Mouse (Mus musculus) embryo, embryonic 9.5 days (tissue): ENCODE results near the gene Ppp1r9a.

Experiments used
- DNase-seq: peaks from one replicate; pipeline ENCODE4 v3.0.0-alpha.2; 2017; ENCODE audit errors: extremely low spot score

Ppp1r9a gene

GRCm38 (mm10) chr6:5006283-5006946, 103.7 kb downstream of the Ppp1r9a start:
- DNase-seq, result no peak

DNA sequence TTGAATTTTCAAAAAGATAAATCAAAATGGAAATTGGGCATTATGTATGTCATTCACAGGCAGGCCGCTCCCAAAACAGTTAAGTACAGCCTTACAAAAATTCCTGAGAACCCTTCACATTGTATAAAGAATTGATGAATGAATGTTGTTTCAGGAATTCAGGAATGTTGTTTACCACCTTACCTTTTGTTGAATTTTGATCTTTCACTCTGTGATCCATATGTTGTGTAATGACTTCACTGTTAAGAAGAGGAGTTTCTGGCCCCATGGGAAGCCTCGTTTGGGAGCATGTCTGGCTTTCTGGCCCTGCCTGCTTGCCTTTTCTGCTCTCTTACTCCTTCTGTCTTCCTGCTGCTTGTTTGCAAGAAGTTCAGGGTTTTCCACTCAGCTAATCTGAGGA, 105.4 kb downstream of the Ppp1r9a start:
- no peak for DNase-seq

- DNase-seq, result no peak
Measured at GRCm38 (mm10) chr6:5008603-5009002, 105.9 kb downstream of the Ppp1r9a start.

DNA sequence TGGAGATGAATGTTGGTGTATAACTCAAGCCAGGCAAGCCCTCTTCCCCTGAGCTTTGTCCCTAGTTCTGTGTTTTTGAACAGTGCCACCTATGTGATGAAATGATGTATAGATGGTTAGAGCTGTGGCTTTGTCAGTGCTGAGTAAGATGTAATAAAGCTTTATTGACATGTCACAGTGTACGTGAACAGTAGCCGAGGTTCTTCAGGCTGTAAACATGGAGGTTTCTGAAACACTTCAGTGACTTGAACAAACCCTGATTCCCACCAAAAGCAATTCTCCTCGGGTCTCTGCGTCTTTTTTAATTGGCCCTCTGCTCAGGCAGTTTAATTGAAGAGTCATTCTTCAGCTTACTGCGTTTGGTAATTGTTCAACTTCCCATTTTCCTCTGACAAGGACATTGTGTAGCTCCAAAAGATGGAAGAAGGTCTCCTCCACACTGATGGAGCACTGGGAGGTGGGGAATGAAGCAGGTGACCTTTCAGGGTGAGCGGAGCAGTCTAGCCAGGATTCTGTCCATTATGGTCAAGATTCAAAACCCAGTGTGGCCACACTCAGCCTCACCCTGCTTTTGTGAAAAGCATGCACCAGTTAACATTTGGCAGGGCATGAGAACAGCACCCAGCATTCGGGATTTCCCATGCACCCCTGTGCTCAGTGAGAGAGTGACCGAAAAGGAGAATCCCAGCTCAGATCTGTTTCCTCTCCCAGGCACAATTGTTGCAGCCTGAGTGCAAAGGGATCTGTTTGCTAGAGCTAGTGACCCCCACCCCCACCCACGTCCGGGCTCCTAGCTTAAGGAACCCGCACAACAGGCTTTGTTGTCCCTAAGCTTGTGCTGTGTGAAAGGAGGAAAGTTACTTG, 108.1 kb downstream of the Ppp1r9a start:
- peak; percentile 57 for DNase-seq

DNA sequence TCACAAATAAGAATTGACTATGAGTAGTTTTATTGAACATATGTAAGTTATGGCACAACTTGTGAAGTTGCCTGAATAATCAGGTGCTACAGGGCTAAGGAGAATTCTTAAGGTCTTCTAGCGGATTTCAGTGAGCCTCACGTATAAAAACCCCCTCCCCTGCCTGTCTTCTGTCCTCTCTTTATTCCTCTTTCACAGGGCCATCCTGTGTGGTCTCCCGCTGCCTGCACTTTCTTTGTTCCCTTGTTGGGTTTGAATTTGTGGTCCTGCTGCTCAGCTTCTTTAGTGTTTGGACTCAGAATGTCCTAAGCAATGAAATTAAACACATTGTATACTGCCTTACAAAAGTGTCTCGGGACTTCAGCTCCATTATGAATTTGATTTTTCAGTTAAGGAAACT, 110.1 kb downstream of the Ppp1r9a start:
- no peak for DNase-seq

DNA sequence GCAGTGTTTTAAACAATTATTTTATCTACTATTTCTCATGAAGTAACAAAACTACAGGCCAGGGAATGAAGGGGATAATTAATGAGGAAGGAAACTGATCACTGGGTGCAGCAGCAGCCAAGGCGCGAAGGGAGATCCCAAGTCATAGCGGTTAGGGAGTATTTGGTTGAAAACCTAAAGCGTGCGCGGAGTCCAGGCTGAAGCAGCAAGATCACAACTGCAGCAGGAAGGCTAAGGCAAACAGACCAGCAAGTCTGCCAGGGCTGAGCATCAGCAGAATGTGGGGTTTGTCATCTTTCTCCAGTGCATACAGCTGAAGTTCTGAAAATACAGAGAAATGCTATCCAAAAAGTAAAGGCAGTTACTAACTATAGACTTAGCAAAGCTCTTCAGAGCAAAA, 111.8 kb downstream of the Ppp1r9a start:
- DNase-seq, result no peak

DNA sequence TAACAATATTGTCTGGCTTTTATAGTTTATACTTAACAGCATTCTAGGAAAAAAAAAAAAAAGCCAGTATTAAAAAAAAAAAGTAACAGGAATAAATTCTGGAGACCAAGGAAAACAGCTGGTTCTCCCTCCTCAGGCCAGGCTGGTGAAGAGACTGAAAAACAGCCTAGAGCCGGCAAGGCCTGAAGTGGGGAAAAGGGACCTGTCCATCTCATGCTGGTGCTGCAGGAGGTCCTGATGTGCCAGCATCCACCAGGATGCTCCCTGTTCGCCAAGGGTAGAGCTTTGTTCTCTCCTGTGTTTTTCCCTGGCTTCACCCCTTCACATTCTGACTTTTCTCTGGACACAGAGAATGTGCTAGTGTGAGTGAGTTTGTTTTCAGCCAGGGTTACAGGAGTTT, 112.5 kb downstream of the Ppp1r9a start:
- DNase-seq, result no peak

DNA sequence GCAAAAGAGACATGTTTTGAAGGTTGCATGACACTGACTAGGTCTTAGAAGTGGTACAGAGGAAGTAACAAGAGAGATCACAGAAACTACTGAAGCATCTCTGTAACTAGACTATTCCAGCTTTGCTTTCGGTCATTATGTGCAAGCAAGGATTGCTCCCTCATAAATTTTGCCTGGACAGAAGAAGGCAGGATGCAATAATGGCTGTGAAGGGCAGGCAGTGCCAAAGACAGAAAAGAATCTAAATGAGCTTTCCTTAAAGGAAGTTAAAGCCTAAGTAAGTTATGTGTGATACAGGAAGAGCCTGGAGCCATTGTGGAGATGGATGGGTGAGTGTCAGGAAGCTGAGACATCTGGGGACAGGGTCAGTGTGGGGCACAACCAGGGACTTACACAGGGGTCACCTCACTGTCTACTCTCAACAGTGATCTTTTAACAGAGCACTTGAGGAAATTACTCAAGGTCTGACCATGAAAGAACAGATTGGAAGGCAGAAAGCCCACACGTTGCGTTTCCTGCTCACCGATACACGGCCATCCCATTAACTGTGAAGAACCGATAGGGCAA, 115.3 kb downstream of the Ppp1r9a start:
- DNase-seq, result no peak

- DNase-seq, result no peak
Measured at GRCm38 (mm10) chr6:5019208-5019607, 116.5 kb downstream of the Ppp1r9a start.

DNA sequence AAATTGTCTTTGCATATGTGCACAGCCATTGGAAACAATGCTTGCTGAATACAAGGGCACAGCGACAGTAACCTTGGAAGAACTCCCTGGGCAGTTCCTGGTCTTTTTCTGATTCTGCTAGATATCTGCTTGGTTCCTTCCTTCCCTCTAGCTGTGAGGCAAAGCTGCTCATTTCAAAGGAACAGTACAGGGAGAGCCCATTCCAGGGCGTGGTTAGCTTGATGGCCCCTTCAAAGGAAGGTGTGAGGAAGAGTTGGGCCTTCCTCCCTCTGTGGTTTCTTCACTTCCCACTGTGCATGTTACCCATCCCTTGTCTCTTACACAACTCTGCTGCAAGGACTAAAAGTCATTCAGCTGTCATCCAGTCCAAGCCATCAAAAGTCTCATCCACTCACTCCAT, 117.3 kb downstream of the Ppp1r9a start:
- no peak for DNase-seq

GRCm38 (mm10) chr6:5020510-5020909, 117.8 kb downstream of the Ppp1r9a start:
- no peak for DNase-seq

- no peak for DNase-seq
Measured at GRCm38 (mm10) chr6:5022677-5023076, 120.0 kb downstream of the Ppp1r9a start.

GRCm38 (mm10) chr6:5024893-5025292, 122.2 kb downstream of the Ppp1r9a start:
- DNase-seq, result no peak

DNA sequence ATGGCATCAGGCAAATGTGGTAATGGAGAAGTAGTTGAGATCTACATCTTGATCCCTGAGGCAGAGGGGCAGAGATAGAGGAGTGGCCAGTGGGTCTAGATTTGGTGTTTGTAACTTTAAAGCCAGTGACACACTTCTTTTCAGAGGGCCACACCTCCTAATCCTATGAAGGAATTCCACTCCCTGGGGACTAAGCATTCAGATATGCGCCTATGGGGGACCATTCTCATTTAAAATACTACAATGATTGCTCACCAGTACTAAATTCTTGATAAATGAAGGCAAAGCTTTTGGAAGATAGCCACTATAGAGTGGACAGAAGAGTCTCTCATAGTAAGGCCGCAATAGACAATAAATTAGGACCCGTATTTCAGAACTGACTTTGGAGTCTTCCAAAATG, 124.1 kb downstream of the Ppp1r9a start:
- no peak for DNase-seq

DNA sequence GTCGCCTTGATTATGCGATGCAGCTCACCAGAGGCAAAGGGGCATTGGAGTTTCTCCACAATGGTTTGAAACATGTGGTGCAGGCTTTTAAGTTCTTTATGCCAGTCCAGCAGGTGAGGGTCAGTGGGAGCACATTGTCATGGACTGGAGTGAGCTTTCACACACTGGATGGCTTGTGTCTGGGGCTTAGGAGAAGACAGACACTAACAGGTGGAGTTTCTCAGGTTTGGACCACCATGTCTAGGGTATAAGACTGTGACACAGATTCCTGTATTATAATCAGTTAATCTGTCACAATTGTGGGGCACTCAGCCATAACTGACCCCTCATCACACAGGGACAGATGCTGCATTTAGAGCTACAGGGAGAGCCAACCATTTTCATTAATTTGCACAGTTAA, 124.5 kb downstream of the Ppp1r9a start:
- no peak for DNase-seq

GRCm38 (mm10) chr6:5027801-5028200, 125.1 kb downstream of the Ppp1r9a start:
- no peak for DNase-seq

- DNase-seq, result no peak
Measured at GRCm38 (mm10) chr6:5029205-5029927, 126.6 kb downstream of the Ppp1r9a start.

- DNase-seq, result no peak
Measured at GRCm38 (mm10) chr6:5029956-5030355, 127.2 kb downstream of the Ppp1r9a start.

DNA sequence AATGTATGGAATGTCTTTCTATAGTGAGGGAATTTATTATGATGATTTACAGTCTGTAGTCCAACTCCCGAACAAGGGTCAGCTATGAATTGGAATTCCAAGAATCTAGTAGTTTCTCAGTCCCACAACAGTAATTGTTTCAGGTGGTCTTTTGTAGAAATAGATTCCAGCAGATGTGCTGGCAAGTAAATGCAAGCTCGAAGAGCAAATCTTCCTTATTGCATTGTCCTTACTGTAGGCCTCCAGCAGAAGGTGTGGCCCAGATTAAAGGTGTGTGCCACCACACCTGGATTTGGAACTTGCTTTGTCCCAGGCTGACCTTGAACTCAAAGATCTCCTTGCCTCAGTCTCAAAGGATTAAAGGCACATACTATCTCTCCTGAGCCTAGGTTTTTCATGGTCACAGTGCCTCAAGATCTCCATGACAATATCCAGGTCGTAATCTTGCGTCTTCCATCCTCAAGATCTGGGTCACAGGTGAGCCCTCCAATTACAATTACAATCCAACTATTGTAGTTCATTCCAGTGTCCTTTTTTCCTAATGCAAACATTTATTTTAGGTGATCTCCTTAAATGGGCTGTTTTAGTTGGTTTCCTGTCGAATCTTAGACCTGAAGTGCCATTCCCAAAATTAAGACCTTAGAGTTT, 130.4 kb downstream of the Ppp1r9a start:
- no peak for DNase-seq

DNA sequence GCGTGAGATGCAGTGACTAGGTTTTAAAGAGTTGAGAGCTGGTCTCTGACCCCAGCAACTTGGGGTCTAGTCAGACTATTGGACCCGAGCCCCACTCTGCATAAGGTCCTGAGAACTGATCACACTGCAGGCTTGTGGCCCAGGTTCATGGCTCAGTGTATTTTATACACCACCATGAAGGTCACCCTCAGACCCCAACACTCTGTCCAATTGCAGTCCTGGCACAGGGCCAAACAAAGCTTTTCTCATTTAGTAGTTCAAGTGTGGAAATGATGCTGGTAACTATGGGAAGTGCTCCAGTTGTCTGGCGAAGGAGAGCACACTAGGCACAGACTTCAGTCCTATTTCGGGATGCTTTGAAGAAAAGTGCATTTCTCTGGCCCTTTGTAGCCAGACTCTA, 134.5 kb downstream of the Ppp1r9a start:
- no peak for DNase-seq

GRCm38 (mm10) chr6:5038140-5038749, 135.5 kb downstream of the Ppp1r9a start:
- DNase-seq, result no peak
